Comparison of ENCODE assay signal across 7 mouse cellular contexts in genomic region chr17:83548501-83549233, GRCm38 (mm10). TPM values are rescaled to one million over a fixed set of nuclear protein-coding genes. Genes with fewer than 3 reads are reported as not detected.
DNase-seq lines count a peak whose midpoint lies in the region; ATAC-seq and TF ChIP-seq lines count a peak whose summit lies in the region.

No protein-coding gene starts in this region.

- H3K4me2 ChIP-seq in forebrain, embryonic 14.5 days (ENCODE audit: low read length), result no peak overlapping the region

- 49% methylated on average over 12 of the region's 12 CpGs for WGBS in lung, adult 2 months
- WGBS in forebrain, embryonic 14.5 days, result 18% methylated on average over 12 of the region's 12 CpGs

- H3K9me3 ChIP-seq in forebrain, embryonic 14.5 days (replicated peaks; ENCODE audit: control insufficient read depth, low read length), result no peaks in the 10 kb centered on the region

- H3K27me3 ChIP-seq in forebrain, embryonic 14.5 days (replicated peaks; ENCODE audit: control insufficient read depth, insufficient read depth, low read length), result peaks cover 7% of the 10 kb centered on the region

- no peak overlapping the region for H3K4me3 ChIP-seq in lung, adult 2 months (replicated peaks; ENCODE audit: extremely low read depth, low read depth, low read length)
- no peak overlapping the region for H3K4me3 ChIP-seq in forebrain, embryonic 14.5 days (ENCODE audit: low read depth, low read length)

- TF ChIP-seq POLR2A in lung, adult 2 months (IDR thresholded peaks at IDR 0.05; ENCODE audit: borderline replicate concordance, extremely low read depth, low read depth, low read length), result no peak

- peak; percentile 38 for ATAC-seq in forebrain, embryonic 14.5 days
- ATAC-seq in megakaryocyte progenitor cell, adult 5-6 weeks (replicated peaks; ENCODE audit: poor library complexity), result peak; percentile 90

- H3K27ac ChIP-seq in forebrain, embryonic 14.5 days (ENCODE audit: low read depth, low read length), result peak overlapping the region; percentile 36; the same call in 1 of the 2 replicates

- no peak overlapping the region for H3K9ac ChIP-seq in forebrain, embryonic 14.5 days (ENCODE audit: low read length)

- H3K4me1 ChIP-seq in lung, adult 2 months (ENCODE audit: control insufficient read depth, insufficient read depth, low read length), result no peaks in the 10 kb centered on the region; the same call in 1 of the 2 replicates
- H3K4me1 ChIP-seq in forebrain, embryonic 14.5 days (ENCODE audit: control insufficient read depth, insufficient read depth, low read length), result peaks cover 18% of the 10 kb centered on the region; the same call in 1 of the 2 replicates

- 0 out of 2 replicates have a peak, but pooled peaks have one; percentile 7 for TF ChIP-seq CTCF in lung, adult 2 months (IDR thresholded peaks at IDR 0.05; ENCODE audit: insufficient read depth, low read length)

- H3K36me3 ChIP-seq in forebrain, embryonic 14.5 days (ENCODE audit: control insufficient read depth, insufficient read depth, low read length), result no peaks in the 10 kb centered on the region

- no peak for DNase-seq in lung, adult 2 months
- no peak for DNase-seq in lung, postnatal 4 days
- DNase-seq in cerebellum, adult 11 months, result peak; percentile 28
- DNase-seq in forebrain, embryonic 14.5 days (ENCODE audit: low spot score), result peak; percentile 63
- peak; percentile 69 for DNase-seq in thymus, postnatal 14 days
- no peak for DNase-seq in Muller cell, postnatal 12 days (ENCODE audit: inconsistent ontology term)

RNA-seq across cellular contexts. Expression of gene Cox7a2l, which starts 31.5 kb away (rescaled TPM):
- polyA plus RNA-seq in lung, adult 2 months (2012; rRNA removed), result 78.2 and 96.7 TPM in 2 replicates
- polyA plus RNA-seq in forebrain, embryonic 14.5 days (2014; fragmentation: Nextera tagmentation; extraction: Ambion mirVana), result 213 and 231 TPM in 2 replicates
- 219 and 228 TPM in 2 replicates for total RNA-seq in megakaryocyte progenitor cell, adult 5-6 weeks (2015)
- total RNA-seq in megakaryocyte progenitor cell, adult 5-6 weeks (2017), result 193 and 195 TPM in 2 replicates

Comparison
In these comparisons a context has a peak if more than half of its experiments do, and no peak if none do; other contexts are left out.
1. DNase-seq: peak in cerebellum, adult 11 months (single experiment), forebrain, embryonic 14.5 days (single experiment) and thymus, postnatal 14 days (single experiment); none in lung, adult 2 months (single experiment), lung, postnatal 4 days (0 of 2) and Muller cell, postnatal 12 days (single experiment).